Mouse (Mus musculus) kidney, adult 2 months (tissue): ENCODE data around the gene Nacc1. TPM values are rescaled to one million over a fixed set of nuclear protein-coding genes. Genes with fewer than 3 reads are reported as not detected.
"Not testable (repeated sequence)": the region's sequence is repeated elsewhere in the genome, so short reads cannot be mapped to it uniquely, and the experiment has no call there.

Source experiments
- DNase-seq: peaks from one replicate; pipeline ENCODE4 v3.0.0; 2021
- H3K27ac ChIP-seq: fragments of 200-500 bp; 2 replicates; pipeline ENCODE4 v1.5.1; 2012; ENCODE audit warnings: low read depth, low read length, control low read depth, inconsistent platforms; ENCODE audit not compliant: insufficient read depth
- H3K27me3 ChIP-seq: fragments of 200-500 bp; replicated peaks from 2 replicates; pipeline ENCODE4 v1.6.1; 2012; ENCODE audit warnings: mild to moderate bottlenecking, moderate library complexity, low read length, inconsistent platforms; ENCODE audit not compliant: control insufficient read depth, insufficient read depth
- H3K36me3 ChIP-seq: fragments of 200-500 bp; 2 replicates; pipeline ENCODE4 v1.6.1; 2012; ENCODE audit warnings: mild to moderate bottlenecking, moderate library complexity, low read length, inconsistent platforms; ENCODE audit not compliant: control insufficient read depth, insufficient read depth
- H3K4me1 ChIP-seq: fragments of 200-500 bp; 2 replicates; pipeline ENCODE4 v1.6.1; 2011; ENCODE audit warnings: low read length; ENCODE audit not compliant: control insufficient read depth, insufficient read depth
- H3K4me3 ChIP-seq: fragments of 200-500 bp; 2 replicates; pipeline ENCODE4 v1.5.1; 2011; ENCODE audit warnings: mild to moderate bottlenecking, low read depth, low read length, control low read depth; ENCODE audit not compliant: insufficient read depth
- CTCF ChIP-seq: fragments of 200-500 bp; conservative IDR thresholded peaks from 2 replicates; pipeline ENCODE4 v1.5.1; 2011; ENCODE audit warnings: low read depth, mild to moderate bottlenecking, control low read depth, low read length, moderate library complexity, mixed read lengths; ENCODE audit not compliant: insufficient read depth, insufficient read length
- POLR2A ChIP-seq: fragments of 200-500 bp; IDR thresholded peaks from one replicate; pipeline ENCODE4 v1.6.1; 2011; ENCODE audit warnings: low read depth, low read length, control low read depth
- WGBS: fragments of 180-500 bp; shearing (Covaris S2); methylation state at CpG from one replicate; pipeline ENCODE4 v1.1.7; 2018; 5-methylcytosine and 5-hydroxymethylcytosine counted together
- polyA plus RNA-seq: library from polyadenylated mRNA; depleted of rRNA; stranded (reverse); fragments of >200 nt; gene quantifications from 2 replicates; pipeline ENCODE4 v1.2.3, GENCODE M21; 2012; rRNA removed

Gene Nacc1
- polyA plus RNA-seq, 1 experiment = 85.8 TPM

GRCm38 (mm10) chr8:84631813-84632212 lies 55.8 kb downstream of the Nacc1 start:
- Histone ChIP-seq H3K36me3 (no peaks in the 10 kb centered on the region), H3K4me3 (no peak overlapping the region), H3K4me1 (no peaks in the 10 kb centered on the region), H3K27me3 (no peaks in the 10 kb centered on the region), H3K27ac (no peak overlapping the region)
- WGBS = 88% methylated on average over 4 of the region's 4 CpGs
- no peak for DNase-seq
- TF ChIP-seq CTCF (no peak), POLR2A (no peak)

GRCm38 (mm10) chr8:84630145-84630544 lies 57.5 kb downstream of the Nacc1 start:
- no peak for DNase-seq
- no peak overlapping the region for H3K27ac ChIP-seq
- no peak overlapping the region for H3K4me3 ChIP-seq
- no peaks in the 10 kb centered on the region for H3K4me1 ChIP-seq
- no peaks in the 10 kb centered on the region for H3K27me3 ChIP-seq
- TF ChIP-seq POLR2A (no peak), CTCF (no peak)
- WGBS = 87% methylated on average over 4 of the region's 4 CpGs
- no peaks in the 10 kb centered on the region for H3K36me3 ChIP-seq

- H3K27me3 ChIP-seq = no peaks in the 10 kb centered on the region
- TF ChIP-seq CTCF (no peak), POLR2A (no peak)
- H3K27ac ChIP-seq = no peak overlapping the region
- DNase-seq = no peak
- 78% methylated on average over 11 of the region's 11 CpGs for WGBS
- H3K4me3 ChIP-seq = no peak overlapping the region
- H3K4me1 ChIP-seq = no peaks in the 10 kb centered on the region
- no peaks in the 10 kb centered on the region for H3K36me3 ChIP-seq
These were observed 58.1 kb downstream of the Nacc1 start for GRCm38 (mm10) chr8:84629586-84629985.

GRCm38 (mm10) chr8:84623425-84623824 lies 64.2 kb downstream of the Nacc1 start:
- H3K4me3 ChIP-seq, H3K4me1 ChIP-seq, DNase-seq, H3K27me3 ChIP-seq, H3K27ac ChIP-seq, H3K36me3 ChIP-seq: not testable (repeated sequence)
- WGBS = 83% methylated on average over 4 of the region's 4 CpGs

GRCm38 (mm10) chr8:84621102-84621625 lies 66.5 kb downstream of the Nacc1 start:
- Histone ChIP-seq H3K4me3 (no peak overlapping the region), H3K27ac (no peak overlapping the region), H3K27me3 (no peaks in the 10 kb centered on the region), H3K4me1 (no peaks in the 10 kb centered on the region), H3K36me3 (no peaks in the 10 kb centered on the region)
- TF ChIP-seq CTCF (no peak), POLR2A (no peak)
- WGBS = 75% methylated on average over 8 of the region's 8 CpGs
- DNase-seq = no peak

Other genes starting within 250 kb of the Nacc1 start
- 5.7 and 7.3 TPM in 2 replicates for gene Ier2, start 25.0 kb downstream of the Nacc1 start, polyA plus RNA-seq
- gene Trmt1, start 1.6 kb downstream of the Nacc1 start, polyA plus RNA-seq = 73.7 and 98.9 TPM in 2 replicates
- gene Lyl1, start 13.6 kb upstream of the Nacc1 start, polyA plus RNA-seq = 3.2 and 4.1 TPM in 2 replicates
- gene G430095P16Rik, start 35.1 kb upstream of the Nacc1 start, polyA plus RNA-seq = 0.65 and 0.81 TPM in 2 replicates
- 17.7 and 22.1 TPM in 2 replicates for gene Nfix, start 112.5 kb upstream of the Nacc1 start, polyA plus RNA-seq
- 4.4 and 4.5 TPM in 2 replicates for gene Dand5, start 135.0 kb upstream of the Nacc1 start, polyA plus RNA-seq
- 24.2 and 41.0 TPM in 2 replicates for gene Gadd45gip1, start 143.7 kb upstream of the Nacc1 start, polyA plus RNA-seq
- 73.0 TPM in 2 replicates for gene Rad23a, start 152.8 kb upstream of the Nacc1 start, polyA plus RNA-seq
- 316 and 337 TPM in 2 replicates for gene Calr, start 159.1 kb upstream of the Nacc1 start, polyA plus RNA-seq
- gene Farsa, start 169.1 kb upstream of the Nacc1 start, polyA plus RNA-seq = 37.5 and 37.6 TPM in 2 replicates
- 0.87 and 1.7 TPM in 2 replicates for gene Syce2, start 184.2 kb upstream of the Nacc1 start, polyA plus RNA-seq
- 700 TPM in 2 replicates for gene Gcdh, start 206.1 kb upstream of the Nacc1 start, polyA plus RNA-seq
- gene Klf1, start 214.1 kb upstream of the Nacc1 start, polyA plus RNA-seq = 3.2 and 6.0 TPM in 2 replicates
- gene Dnase2a, start 220.7 kb upstream of the Nacc1 start, polyA plus RNA-seq = 19.0 and 20.1 TPM in 2 replicates
- 0.18 and 0.38 TPM in 2 replicates for gene Mast1, start 249.5 kb upstream of the Nacc1 start, polyA plus RNA-seq